Mouse (Mus musculus) inflammation-experienced regulatory T-cells, adult 6 months (primary cell): ENCODE measurements at regions not wholly inside any gene's neighbourhood (a gene's known extent, or its start where the extent isn't known, plus 50 kb on each side); places are given as distances from the start of the nearest gene placed in this dataset.
"Not testable (repeated sequence)": the region's sequence is repeated elsewhere in the genome, so short reads cannot be mapped to it uniquely, and the experiment has no call there.

ENCODE experiments used
- ATAC-seq: one replicate; pipeline ENCODE4 v1.8.0; 2017

DNA sequence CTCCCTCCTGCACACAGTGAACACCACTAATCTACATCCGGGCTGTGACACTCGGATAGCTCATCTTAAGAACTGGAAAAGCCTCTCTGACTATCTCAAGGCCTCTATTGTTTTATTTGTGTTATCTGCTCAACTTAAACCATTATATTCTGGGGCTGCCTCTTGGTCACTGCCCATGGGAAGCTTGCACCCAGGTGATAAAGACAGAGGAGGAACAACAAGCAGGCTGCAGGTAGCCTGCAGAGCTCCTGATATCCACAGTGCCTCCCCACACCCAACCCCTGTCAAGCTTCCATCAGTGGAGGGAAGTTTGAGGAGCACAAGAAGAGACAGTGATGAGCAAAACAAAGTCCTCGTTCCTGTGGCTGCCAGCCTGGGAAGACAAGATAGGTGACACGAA is 467.0 kb upstream of the Smim15 start:
- ATAC-seq = no peak

GRCm38 (mm10) chr13:107576701-107577100 is 467.5 kb upstream of the Smim15 start:
- ATAC-seq = no peak

- ATAC-seq = no peak
Measured at GRCm38 (mm10) chr13:107575025-107575424, 469.2 kb upstream of the Smim15 start.

GRCm38 (mm10) chr13:107573499-107574355 is 470.5 kb upstream of the Smim15 start:
- ATAC-seq = peak; percentile 57

DNA sequence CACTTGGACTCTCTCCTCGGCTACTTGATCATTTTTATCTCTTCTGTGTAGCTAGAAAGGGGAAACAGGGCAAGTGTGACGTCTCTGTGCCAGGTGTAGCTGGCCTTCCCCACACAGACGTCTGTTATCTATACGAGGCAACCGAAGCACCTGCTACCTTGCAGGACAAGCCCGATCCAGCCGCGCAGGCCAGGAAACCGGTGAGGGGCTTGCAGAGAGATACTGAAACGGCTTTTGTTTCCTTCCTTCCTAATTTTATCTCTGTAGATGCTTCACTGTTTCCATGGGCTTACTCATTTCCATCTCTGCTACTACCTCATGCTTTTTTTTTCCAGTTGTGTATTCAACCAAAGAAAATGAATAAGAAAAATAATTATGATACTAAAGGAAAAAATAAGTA is 472.7 kb upstream of the Smim15 start:
- ATAC-seq = no peak

- no peak for ATAC-seq
Measured at GRCm38 (mm10) chr13:107569477-107569876, 474.8 kb upstream of the Smim15 start.

- ATAC-seq = peak; percentile 55
Measured at GRCm38 (mm10) chr13:107568701-107569121, 475.5 kb upstream of the Smim15 start.

- ATAC-seq = no peak
Measured at GRCm38 (mm10) chr13:107562463-107562862, 481.8 kb upstream of the Smim15 start.

DNA sequence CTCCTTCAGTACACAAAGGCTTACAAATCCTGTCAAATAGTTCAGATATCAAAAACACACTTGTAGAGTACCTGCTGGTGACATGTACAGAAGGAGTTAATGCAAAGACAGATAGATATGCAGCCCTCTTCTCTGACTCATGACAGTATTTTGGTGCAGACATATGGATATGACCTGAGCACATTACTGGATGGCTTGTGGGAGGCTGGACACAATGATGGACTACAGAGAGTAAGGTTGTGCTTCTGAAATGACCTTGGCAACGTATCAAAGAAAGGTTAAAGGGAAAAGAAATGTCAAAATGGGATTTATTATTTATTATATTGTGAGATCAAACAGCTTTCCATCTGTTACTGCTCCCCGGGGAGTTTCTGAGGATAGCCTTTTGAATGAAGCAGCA is 482.7 kb upstream of the Smim15 start:
- ATAC-seq = no peak

DNA sequence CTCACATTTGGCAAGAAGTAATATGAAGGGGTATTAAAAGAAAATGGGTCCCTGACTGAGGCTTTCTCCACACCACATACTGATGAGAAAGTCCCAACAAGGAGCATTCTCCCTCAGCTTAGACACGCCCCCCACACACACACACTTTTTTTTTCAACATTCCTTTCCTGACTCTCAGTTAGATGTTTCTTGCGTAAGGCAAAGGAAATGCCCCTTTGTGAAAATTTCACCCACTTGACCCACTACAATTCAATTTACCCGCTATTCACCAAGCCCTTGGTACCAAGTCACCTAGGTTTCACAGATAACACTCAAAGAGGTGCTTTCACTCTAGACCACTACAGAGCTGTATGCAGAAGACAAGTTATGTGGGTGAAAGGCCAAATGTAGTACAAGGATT is 488.3 kb upstream of the Smim15 start:
- no peak for ATAC-seq

GRCm38 (mm10) chr13:107554091-107554490 is 490.2 kb upstream of the Smim15 start:
- no peak for ATAC-seq

DNA sequence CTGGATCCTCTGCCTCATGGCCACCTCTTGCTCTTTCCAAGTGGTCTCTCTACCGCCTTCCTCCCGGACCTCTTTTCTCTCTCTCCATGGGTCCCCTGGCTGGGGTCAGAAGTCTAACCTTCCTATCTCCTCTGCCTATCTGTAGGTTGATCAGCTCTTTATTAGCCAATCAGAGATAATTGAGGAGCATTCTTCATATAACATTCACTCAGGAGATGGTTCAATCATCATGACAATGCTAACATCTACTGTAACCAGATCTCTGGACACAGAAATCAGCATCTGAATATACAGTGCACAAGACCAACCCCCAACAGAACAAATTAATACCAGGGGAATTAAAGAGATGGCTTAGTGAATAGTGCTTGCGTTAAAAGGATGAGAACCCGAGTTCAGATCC is 492.1 kb upstream of the Smim15 start:
- ATAC-seq = no peak

- ATAC-seq = not testable (repeated sequence)
Measured at GRCm38 (mm10) chr13:107549995-107550394, 494.3 kb upstream of the Smim15 start.

DNA sequence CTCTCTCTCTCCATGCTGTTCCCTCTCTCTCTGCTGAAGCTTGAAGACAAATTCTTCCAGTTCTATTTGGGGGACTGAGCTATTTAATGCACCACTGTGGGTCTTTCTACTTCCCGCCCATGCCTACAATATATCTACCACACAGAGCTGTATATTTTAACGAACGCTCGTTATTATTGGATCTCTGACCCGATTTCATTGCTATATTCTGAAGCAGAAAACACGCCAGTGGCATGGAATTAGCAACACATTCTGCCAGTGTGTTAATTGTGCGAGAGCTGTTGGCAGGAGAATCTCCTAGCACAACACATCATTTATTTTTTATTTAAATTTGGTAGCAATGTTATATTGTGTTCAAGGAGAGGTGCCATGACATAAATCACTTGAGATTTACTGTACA is 497.2 kb upstream of the Smim15 start:
- no peak for ATAC-seq

DNA sequence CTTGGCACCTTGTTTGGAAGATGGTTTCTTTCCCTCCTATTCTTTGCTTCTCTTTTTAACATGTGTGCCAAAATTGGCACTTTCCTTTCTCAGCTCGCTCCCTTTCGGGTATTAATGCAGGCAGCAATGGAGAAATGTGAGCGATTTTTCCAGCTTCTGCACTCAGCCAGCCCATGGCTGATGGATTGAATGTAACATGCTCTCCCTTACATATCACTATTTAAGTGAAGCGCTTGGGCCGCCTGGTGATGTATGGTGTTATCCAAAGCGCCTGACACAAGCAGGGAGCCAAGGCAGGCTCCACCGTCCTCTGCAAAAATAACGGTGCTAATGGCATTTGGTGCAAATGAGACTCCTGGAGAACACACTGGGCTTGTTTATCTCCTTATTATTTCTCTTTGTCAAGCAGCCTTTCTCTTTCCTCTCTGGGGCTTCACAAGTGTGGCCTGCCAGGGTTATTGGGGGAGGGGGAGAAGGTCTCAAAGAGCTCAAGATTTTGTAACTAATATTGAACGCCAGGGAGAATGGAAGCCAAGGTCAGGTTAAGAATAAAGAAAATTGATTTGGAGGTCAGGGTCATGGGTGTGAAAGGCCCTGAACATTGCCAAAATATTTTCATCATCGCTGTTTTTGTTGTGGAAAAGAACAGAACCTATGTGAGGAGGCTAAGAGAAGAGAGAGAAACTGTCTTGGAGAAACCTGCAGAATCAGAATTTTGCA is 497.9 kb upstream of the Smim15 start:
- ATAC-seq = no peak

DNA sequence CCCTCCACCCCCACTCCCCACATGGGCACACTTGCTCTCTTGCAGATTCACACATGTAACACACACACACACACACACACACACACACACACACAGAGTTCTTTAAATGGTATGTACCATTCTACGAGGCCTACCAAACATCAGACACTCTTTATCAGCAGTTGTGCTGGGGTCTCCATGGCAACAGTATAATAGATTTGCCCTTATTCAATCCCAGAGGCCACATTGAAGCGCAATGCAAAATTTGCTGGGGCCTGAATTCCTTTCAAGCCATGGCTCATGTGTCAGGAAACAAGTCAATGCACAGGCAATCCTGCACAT is 502.7 kb upstream of the Smim15 start:
- no peak for ATAC-seq

- ATAC-seq = no peak
Measured at GRCm38 (mm10) chr13:107540784-107541634, 503.2 kb upstream of the Smim15 start.

- no peak for ATAC-seq
Measured at GRCm38 (mm10) chr13:107540305-107540704, 503.9 kb upstream of the Smim15 start.

- ATAC-seq = no peak
Measured at GRCm38 (mm10) chr13:107539867-107540266, 504.4 kb upstream of the Smim15 start.

DNA sequence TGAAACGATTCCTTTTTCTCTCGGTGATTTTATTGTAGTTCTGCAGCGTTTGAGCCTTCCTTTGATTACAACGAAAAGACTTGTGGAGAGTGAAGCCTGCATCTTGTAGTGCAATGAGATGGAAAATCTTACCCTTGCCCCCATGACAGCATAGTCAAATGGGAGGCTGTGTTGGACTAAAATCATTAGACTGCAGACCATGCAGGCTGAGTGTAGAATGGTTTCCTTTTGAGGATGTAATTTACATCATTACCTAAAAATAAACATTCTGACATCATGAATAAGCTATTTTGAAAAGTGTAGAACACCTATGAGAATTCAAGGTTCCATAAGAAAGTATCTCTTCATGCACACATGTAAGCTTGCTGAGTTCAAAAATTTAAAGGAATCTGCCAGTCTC is 504.9 kb upstream of the Smim15 start:
- ATAC-seq = no peak

DNA sequence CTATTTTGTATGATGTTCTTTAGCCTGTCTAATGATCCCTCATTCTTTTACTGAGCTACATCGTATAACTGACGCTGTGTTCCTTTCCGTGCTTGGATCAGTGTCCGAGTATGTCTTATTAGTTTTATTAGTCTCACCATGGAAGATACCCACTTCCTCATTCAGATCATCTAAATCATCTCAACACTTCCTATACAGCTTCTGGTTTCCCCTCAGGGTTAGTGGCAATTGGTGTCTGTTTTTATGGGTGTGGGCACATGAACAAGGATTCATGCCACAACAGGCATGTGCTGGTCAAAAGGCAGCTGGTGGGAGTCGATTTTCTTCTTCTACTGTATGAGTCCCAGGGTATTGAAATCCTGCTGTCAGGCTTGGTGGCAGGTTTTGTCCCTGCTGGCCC is 509.0 kb upstream of the Smim15 start:
- no peak for ATAC-seq

- no peak for ATAC-seq
Measured at GRCm38 (mm10) chr13:107533323-107533722, 510.9 kb upstream of the Smim15 start.

GRCm38 (mm10) chr13:107531528-107531927 is 509.6 kb upstream of the Kif2a start:
- no peak for ATAC-seq
